Mouse (Mus musculus): ENCODE data around the gene Gas1. TPM values are rescaled to one million over a fixed set of nuclear protein-coding genes. Genes with fewer than 3 reads are reported as not detected.
A peak's percentile ranks its signal among the peaks of the same experiment; 100 is the strongest.

The Gas1 gene
- polyA plus RNA-seq, 1 experiment from 2014 or later: 161 TPM

DNA sequence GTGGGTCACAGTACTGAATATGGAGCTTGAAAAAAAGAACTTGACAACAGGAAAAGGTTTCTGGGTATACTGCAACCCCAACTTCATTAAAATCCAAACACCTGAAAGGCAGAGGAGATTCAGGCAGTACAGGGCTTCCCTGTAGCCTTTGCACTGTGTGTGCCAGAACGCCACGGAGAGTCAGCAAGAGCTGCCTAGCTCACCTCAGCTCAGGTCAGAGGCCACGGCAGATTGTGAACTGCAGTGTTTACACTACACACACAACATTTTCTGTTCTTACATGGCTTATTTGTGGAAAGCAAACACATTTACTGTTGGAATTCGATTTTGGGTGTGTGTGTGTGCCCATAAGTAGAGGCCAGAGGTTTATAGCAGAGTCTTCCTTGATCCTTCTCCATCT, 5.2 kb upstream of the Gas1 start:
- Histone ChIP-seq H3K27me3 (ENCODE audit: low read depth, poor library complexity, severe bottlenecking) (no peaks in the 10 kb centered on the region), H3K9me3 (replicated peaks) (no peaks in the 10 kb centered on the region; the same call in 1 of the 2 replicates), H3K27ac (no peak overlapping the region), H3K36me3 (no peaks in the 10 kb centered on the region), H3K4me1 (peaks cover 17% of the 10 kb centered on the region), H3K4me3 (no peak overlapping the region)
- WGBS: 83% methylated on average over 4 of the region's 4 CpGs
- DNase-seq (ENCODE audit: low spot score): no peak

DNA sequence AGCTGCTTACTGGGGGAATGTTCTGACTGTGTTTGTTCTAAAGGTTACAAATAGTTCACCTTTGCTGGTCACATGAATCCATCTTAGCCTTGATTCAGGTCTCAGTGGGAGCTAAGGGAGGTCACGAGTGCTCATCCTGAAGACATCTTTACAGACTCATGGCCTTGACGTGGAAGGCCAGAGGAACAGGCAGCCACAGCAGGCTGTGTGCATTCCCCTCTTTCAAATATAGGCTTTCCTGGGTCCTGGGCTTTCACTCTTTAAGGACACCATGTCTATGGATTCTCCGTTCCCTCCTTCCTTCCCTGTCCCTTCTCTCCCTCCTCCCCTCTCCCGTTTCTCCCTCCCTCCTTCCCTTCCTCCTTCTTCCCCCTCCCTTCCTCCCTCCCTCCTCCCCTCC, 2.5 kb upstream of the Gas1 start:
- Histone ChIP-seq H3K9me3 (replicated peaks) (no peaks in the 10 kb centered on the region; the same call in 1 of the 2 replicates), H3K27me3 (ENCODE audit: low read depth, poor library complexity, severe bottlenecking) (no peaks in the 10 kb centered on the region), H3K4me1 (peaks cover 20% of the 10 kb centered on the region), H3K4me3 (no peak overlapping the region), H3K36me3 (peaks cover 12% of the 10 kb centered on the region), H3K27ac (peak overlapping the region; percentile 100)
- DNase-seq (ENCODE audit: low spot score): no peak
- WGBS: 82% methylated on average over 4 of the region's 4 CpGs

DNA sequence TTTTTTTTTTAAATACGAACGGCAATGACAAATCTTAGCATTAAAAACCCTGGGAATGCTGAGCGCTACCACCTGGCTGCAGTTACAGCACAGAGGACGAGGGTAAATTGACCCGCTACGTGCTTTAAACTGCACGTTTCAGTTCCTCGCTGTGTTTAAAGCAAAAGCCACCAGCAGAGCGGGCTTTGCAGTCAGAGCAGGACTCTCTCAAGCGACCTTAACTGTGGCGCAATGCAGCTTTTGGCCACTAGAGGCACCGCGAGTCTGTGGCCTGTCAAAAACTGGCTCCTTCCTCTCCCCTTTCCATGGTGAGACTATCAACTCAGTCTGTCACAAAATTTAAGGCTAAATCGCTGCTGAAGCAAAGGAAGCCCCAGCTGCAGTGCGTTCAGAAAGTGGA, 1.3 kb upstream of the Gas1 start:
- Histone ChIP-seq H3K27ac (peak overlapping the region; percentile 100), H3K36me3 (peaks cover 12% of the 10 kb centered on the region), H3K4me3 (peak overlapping the region; percentile 98), H3K9me3 (replicated peaks) (no peaks in the 10 kb centered on the region; the same call in 1 of the 2 replicates), H3K27me3 (ENCODE audit: low read depth, poor library complexity, severe bottlenecking) (no peaks in the 10 kb centered on the region), H3K4me1 (peaks cover 29% of the 10 kb centered on the region)
- 1% methylated on average over 15 of the region's 15 CpGs for WGBS
- peak; percentile 94 for DNase-seq (ENCODE audit: low spot score)

DNA sequence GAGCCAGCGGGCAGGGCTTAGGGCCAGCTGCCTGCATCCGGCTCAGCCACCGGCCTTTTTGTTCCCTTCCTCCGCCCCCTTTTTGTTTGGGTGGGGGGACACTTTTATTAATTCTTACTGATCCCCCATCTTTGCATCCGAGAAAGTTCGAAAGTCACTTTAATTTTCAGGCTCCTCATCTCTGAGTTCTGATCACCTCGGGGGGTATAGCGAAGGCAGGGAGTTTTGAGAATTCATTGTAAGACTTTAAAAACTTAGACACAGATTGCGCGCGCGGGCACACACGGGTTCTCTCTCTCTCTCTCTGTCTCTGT, 589 bp upstream of the Gas1 start:
- H3K9me3 ChIP-seq (replicated peaks): no peaks in the 10 kb centered on the region
- no peaks in the 10 kb centered on the region for H3K27me3 ChIP-seq (ENCODE audit: low read depth, poor library complexity, severe bottlenecking)
- H3K4me1 ChIP-seq: peaks cover 36% of the 10 kb centered on the region
- WGBS: under 1% methylated on average over 13 of the region's 13 CpGs
- peak overlapping the region; percentile 100 for H3K27ac ChIP-seq
- H3K36me3 ChIP-seq: peaks cover 12% of the 10 kb centered on the region
- DNase-seq (ENCODE audit: low spot score): no peak
- peak overlapping the region; percentile 98 for H3K4me3 ChIP-seq

DNA sequence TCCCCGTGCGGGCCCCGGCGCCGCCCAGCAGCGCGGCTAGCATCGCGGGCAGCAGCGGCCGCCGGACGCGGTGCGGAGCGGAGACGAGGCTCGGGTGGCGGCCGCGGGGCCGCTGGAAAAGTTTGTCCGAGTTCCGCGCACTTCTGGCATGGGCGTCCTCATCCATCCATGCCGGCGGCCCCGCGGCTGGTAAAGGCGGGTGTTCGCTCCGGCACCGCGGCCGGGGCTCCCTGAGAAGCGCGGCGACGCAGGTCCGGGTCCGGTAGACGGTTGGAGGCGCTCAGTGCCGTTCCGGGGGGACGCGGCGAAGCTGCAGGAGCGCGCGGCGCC, 424 bp downstream of the Gas1 start:
- DNase-seq (ENCODE audit: low spot score): no peak
- WGBS: under 1% methylated on average over 53 of the region's 53 CpGs
- H3K27ac ChIP-seq: peak overlapping the region; percentile 100

DNA sequence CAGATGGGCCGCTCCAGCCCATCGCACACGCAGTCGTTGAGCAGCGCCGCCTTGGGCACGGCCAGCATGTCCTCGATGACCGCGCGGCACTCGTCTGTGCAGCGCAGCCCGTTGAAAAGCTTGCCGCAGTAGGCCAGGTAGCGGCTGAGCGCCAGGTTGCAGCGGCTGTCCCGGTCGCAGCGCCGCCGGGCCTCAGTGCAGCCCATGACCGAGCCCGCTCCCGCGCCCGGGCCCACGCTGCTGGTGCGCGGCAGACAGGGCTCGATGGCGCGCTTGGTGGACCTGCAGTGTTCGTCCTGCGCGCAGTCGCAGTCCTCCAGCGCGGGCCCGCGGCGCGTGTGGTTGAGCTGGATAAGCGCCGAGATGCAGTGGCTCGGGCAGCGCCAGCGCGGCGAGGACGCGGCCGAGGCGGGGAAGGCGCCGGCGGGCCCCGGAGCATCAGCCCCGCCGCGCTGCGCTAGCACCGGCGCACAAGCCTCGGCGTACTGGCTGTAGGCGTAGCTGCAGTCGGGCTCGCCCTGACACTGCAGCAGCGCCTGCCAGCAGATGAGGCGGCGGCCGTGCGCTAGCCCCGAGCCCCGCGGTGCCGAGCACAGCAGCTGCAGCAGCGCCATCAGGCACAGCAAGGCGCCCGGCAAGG, 909 bp downstream of the Gas1 start:
- no peaks in the 10 kb centered on the region for H3K27me3 ChIP-seq (ENCODE audit: low read depth, poor library complexity, severe bottlenecking)
- H3K9me3 ChIP-seq (replicated peaks): no peaks in the 10 kb centered on the region
- peak; percentile 76 for DNase-seq (ENCODE audit: low spot score)
- H3K36me3 ChIP-seq: peaks cover 12% of the 10 kb centered on the region
- H3K4me1 ChIP-seq: peaks cover 51% of the 10 kb centered on the region
- peak overlapping the region; percentile 98 for H3K4me3 ChIP-seq
- H3K27ac ChIP-seq: peak overlapping the region; percentile 100
- WGBS: under 1% methylated on average over 82 of the region's 82 CpGs

More for the DNA sequence above, 424 bp downstream of the Gas1 start:
- Histone ChIP-seq H3K9me3 (replicated peaks) (no peaks in the 10 kb centered on the region), H3K27me3 (ENCODE audit: low read depth, poor library complexity, severe bottlenecking) (no peaks in the 10 kb centered on the region), H3K4me3 (peak overlapping the region; percentile 98), H3K36me3 (peaks cover 12% of the 10 kb centered on the region), H3K4me1 (peaks cover 46% of the 10 kb centered on the region)

DNA sequence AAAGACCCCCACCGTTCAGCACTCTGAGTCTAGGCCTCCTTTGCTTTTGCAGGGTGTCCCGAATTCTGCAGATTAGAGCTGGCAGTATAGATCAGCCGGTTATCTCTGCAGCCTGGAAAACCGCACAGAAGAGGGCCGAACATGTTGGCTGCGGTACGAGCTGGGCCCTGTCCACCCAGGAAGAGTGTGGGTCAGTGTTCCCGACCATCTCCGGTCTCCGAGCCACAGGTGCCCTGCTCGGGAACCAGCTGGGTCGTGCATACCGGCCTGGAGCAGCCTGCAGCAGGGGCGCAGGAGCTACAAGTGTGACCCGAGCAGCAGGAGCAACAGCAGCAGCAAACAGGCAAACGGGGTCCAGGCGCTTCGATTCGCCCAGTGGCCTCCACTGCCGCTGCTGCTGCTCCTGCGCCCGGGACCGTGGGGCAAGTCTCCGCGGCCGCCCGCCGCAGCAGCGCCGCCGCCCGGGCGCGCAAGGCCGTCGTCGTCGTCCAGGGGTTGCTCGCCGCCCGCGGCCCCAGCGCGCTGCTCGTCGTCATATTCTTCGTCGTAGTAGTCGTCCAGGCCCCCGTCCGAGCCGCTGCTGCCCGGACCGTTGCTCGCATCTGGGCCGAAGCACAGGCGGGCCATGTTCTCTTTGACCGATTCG, 1.6 kb downstream of the Gas1 start:
- under 1% methylated on average over 59 of the region's 59 CpGs for WGBS
- peak; percentile 75 for DNase-seq (ENCODE audit: low spot score)
- Histone ChIP-seq H3K4me3 (peak overlapping the region; percentile 98), H3K9me3 (replicated peaks) (no peaks in the 10 kb centered on the region), H3K27me3 (ENCODE audit: low read depth, poor library complexity, severe bottlenecking) (no peaks in the 10 kb centered on the region), H3K27ac (peak overlapping the region; percentile 100), H3K36me3 (peaks cover 12% of the 10 kb centered on the region), H3K4me1 (peaks cover 57% of the 10 kb centered on the region)

DNA sequence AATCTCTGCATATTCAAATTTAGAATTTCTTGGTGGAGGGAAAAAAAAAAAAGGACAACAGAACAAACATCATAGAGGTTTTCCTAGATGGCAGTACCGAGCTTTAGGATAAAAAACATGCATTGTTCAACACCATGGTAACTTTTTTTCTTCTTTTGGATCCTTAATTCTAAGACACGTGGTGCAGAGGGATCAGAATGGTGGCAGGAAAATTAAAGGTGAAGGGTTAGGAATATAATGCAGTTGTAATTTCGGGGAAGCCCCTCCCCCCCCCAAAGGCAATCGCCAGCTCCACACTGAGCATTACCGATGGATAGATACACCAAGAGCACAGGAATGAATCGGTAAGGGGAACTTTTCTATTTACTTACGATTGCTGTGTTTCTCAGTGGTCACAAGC, 2.2 kb downstream of the Gas1 start:
- H3K4me1 ChIP-seq: peaks cover 57% of the 10 kb centered on the region
- no peaks in the 10 kb centered on the region for H3K9me3 ChIP-seq (replicated peaks)
- whole genome bisulfite sequencing: under 1% methylated on average over 7 of the region's 7 CpGs
- peak overlapping the region; percentile 98 for H3K4me3 ChIP-seq
- no peak for DNase-seq (ENCODE audit: low spot score)
- peak overlapping the region; percentile 100 for H3K27ac ChIP-seq
- H3K27me3 ChIP-seq (ENCODE audit: low read depth, poor library complexity, severe bottlenecking): no peaks in the 10 kb centered on the region
- H3K36me3 ChIP-seq: peaks cover 12% of the 10 kb centered on the region

DNA sequence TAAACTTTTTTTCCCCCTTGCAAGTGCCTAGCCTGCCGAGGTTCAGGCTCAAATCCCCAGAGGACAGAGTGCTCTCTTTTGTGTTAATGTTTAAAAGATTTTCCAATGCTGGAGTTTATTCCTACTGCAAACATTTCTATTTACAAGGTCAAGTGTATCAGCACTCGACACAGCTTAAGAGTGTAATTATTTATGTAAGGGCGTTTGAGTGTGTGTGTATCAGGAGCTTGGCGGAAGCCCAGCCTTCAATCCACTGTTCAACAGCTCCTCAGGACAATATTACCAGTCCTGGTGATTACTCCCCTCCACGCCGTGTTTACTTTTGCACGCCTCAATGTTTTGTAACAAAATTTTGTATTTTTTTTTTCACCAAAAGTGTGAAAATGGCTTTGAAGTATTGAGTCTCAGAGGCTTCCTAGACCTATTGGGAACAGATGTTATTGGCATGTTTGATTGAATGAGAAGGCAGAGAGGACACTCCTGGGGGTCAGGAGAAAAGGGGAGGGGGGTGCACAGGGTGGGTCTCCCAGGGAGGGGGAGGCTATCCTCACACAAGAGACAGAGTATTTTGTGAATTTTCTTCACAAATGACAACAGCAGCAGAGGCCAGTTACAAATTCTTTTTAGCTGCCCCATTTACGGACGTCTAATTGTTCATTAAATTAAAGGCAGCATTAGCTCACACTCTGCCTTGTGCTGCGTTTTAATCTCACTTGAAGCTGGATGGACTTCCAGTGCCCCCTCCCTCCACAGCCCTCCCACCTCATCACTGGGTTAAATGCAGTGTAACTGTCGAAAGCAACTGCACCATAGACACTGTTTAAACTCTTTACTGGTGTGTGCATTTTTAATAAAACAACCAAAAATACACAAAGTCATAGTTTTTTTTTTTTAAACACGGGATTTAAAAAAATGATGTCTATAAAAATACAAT, 3.3 kb downstream of the Gas1 start:
- WGBS: 6% methylated on average over 12 of the region's 12 CpGs
- peaks cover 47% of the 10 kb centered on the region for H3K4me1 ChIP-seq
- peak; percentile 45 for DNase-seq (ENCODE audit: low spot score)
- H3K27me3 ChIP-seq (ENCODE audit: low read depth, poor library complexity, severe bottlenecking): peaks cover 4% of the 10 kb centered on the region; the same call in 1 of the 2 replicates
- peak overlapping the region; percentile 98 for H3K4me3 ChIP-seq
- H3K36me3 ChIP-seq: peaks cover 12% of the 10 kb centered on the region
- H3K27ac ChIP-seq: peak overlapping the region; percentile 100
- no peaks in the 10 kb centered on the region for H3K9me3 ChIP-seq (replicated peaks)

DNA sequence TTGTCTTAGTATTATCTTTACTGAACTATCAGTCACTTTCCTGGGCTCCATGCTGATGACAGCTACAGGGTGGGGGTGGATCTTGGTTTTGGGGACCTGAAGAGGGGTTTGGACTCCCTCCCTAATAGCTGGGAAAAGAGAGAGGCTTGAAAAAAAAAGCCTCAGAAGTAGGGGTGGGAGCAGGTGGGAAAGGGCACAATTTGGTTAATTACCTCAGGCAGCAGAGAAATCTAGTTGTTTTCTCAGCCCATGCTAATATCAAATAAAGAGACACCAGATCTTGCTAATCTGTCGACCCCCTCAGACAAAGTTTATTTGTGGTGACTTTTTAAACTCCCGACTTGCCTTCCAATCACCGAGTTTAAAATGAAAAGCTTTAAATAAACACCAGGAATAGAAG, 4.0 kb downstream of the Gas1 start:
- Histone ChIP-seq H3K27me3 (ENCODE audit: low read depth, poor library complexity, severe bottlenecking) (peaks cover 6% of the 10 kb centered on the region; the same call in 1 of the 2 replicates), H3K27ac (peak overlapping the region; percentile 100; the same call in 1 of the 2 replicates), H3K9me3 (replicated peaks) (no peaks in the 10 kb centered on the region), H3K4me1 (peaks cover 43% of the 10 kb centered on the region), H3K4me3 (peak overlapping the region; percentile 98), H3K36me3 (peaks cover 12% of the 10 kb centered on the region)
- WGBS: under 1% methylated on average over 3 of the region's 3 CpGs
- no peak for DNase-seq (ENCODE audit: low spot score)

DNA sequence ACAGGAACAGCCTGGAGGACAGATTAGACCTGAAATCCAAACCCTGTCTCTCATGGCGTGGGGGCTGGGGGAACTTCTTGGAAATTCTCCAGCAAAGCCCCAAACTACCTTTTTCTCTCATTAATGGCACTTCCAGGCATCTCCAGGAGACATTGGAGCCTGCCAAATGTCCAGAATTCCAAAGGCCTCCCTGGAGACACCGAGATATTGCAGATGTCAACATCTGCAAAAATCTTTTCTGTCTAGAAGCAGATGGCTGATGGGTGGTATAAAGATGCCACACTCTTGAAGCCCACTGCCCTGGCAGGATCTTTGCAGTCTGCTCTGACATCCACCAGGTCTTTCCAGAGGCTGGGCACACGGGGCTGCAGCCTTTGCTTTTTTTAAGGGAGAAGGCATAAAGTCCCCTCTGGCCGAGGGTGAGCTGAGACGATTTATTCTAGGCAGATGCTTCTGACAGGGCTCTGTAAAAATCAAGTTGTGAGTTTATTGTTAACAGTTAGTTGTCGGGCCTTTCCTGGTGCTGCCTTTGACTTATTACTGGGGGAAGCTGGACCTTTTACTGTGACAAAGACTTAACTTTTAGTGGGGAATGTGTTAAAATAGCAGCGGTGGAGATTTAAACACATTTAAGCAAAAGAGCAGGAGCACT, 4.7 kb downstream of the Gas1 start:
- Histone ChIP-seq H3K4me3 (peak overlapping the region; percentile 98; the same call in 1 of the 2 replicates), H3K27ac (peak overlapping the region; percentile 100), H3K27me3 (ENCODE audit: low read depth, poor library complexity, severe bottlenecking) (peaks cover 6% of the 10 kb centered on the region; the same call in 1 of the 2 replicates), H3K4me1 (peaks cover 41% of the 10 kb centered on the region), H3K9me3 (replicated peaks) (no peaks in the 10 kb centered on the region), H3K36me3 (peaks cover 12% of the 10 kb centered on the region)
- DNase-seq (ENCODE audit: low spot score): peak; percentile 49
- WGBS: 15% methylated on average over 7 of the region's 7 CpGs

DNA sequence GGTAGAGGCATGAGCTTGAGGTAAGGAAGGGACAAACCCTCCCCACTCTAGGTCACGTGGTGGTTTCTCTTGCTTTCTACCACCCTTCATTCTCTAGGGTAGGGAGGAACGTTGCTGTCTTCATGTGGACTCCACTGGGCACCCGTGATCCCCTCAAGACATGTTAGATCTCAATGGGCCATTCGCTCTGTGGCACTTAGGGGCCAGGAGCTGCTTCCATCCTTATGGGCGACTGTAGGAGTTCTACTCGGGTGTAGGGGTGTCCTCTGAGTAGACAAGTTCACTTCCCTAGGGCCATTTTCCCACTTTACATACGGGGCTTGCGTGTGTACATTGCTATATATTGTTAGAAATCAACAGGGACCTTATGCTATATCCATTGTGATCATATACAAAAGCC, 5.4 kb downstream of the Gas1 start:
- Histone ChIP-seq H3K27ac (peak overlapping the region; percentile 26; the same call in 1 of the 2 replicates), H3K9me3 (replicated peaks) (no peaks in the 10 kb centered on the region), H3K36me3 (peaks cover 12% of the 10 kb centered on the region), H3K27me3 (ENCODE audit: low read depth, poor library complexity, severe bottlenecking) (peaks cover 6% of the 10 kb centered on the region; the same call in 1 of the 2 replicates), H3K4me1 (peaks cover 37% of the 10 kb centered on the region), H3K4me3 (no peak overlapping the region)
- 88% methylated on average over 8 of the region's 8 CpGs for WGBS
- DNase-seq (ENCODE audit: low spot score): no peak

All from limb, embryonic 10.5 days (tissue).